Mouse (Mus musculus): ENCODE data around the gene Ranbp3. TPM values are rescaled to one million over a fixed set of nuclear protein-coding genes. Genes with fewer than 3 reads are reported as not detected.

Gene Ranbp3
- 137 and 142 TPM in 2 replicates for polyA plus RNA-seq (2012; rRNA removed)

GRCm38 (mm10) chr17:56672941-56673646 lies at the start of gene Ranbp3:
Gene Ranbp3 (plus strand): TSS chr17:56673294.

GRCm38 (mm10) chr17:56626754-56627470 lies 46.2 kb upstream of the Ranbp3 start, which contains the start of gene Lonp1:
Gene Lonp1 (minus strand): TSS chr17:56626887.

GRCm38 (mm10) chr17:56627530-56628277 lies 45.4 kb upstream of the Ranbp3 start, which contains the start of gene Catsperd:
Gene Catsperd (plus strand): TSS chr17:56628143.

GRCm38 (mm10) chr17:56717363-56718058 lies 44.4 kb downstream of the Ranbp3 start, which contains the start of the genes Ndufa11 and Vmac:
Gene Ndufa11 (plus strand): TSS chr17:56717767.
Gene Vmac (minus strand): TSS chr17:56718022.

GRCm38 (mm10) chr17:56757416-56758123 lies 84.5 kb downstream of the Ranbp3 start, which contains the start of gene Nrtn:
Gene Nrtn (minus strand): TSS chr17:56757530.

Other genes starting within 250 kb of the Ranbp3 start
- gene Ptprs, start 196.8 kb upstream of the Ranbp3 start, polyA plus RNA-seq (2012; rRNA removed), result 949 and 1,105 TPM in 2 replicates
- gene Znrf4, start 160.9 kb upstream of the Ranbp3 start, polyA plus RNA-seq (2012; rRNA removed), result not detected in 2 replicates
- 2.2 and 2.3 TPM in 2 replicates for gene Gm20219, start 118.9 kb upstream of the Ranbp3 start, polyA plus RNA-seq (2012; rRNA removed)
- gene Safb2, start 88.7 kb upstream of the Ranbp3 start, polyA plus RNA-seq (2012; rRNA removed), result 70.2 and 80.7 TPM in 2 replicates
- gene Safb, start 88.5 kb upstream of the Ranbp3 start, polyA plus RNA-seq (2012; rRNA removed), result 111 and 125 TPM in 2 replicates
- 107 and 117 TPM in 2 replicates for gene 2410015M20Rik, start 63.5 kb upstream of the Ranbp3 start, polyA plus RNA-seq (2012; rRNA removed)
- gene Rpl36, start 59.9 kb upstream of the Ranbp3 start, polyA plus RNA-seq (2012; rRNA removed), result 1,742 and 1,826 TPM in 2 replicates
- 73.6 and 76.2 TPM in 2 replicates for gene Lonp1, start 46.4 kb upstream of the Ranbp3 start, polyA plus RNA-seq (2012; rRNA removed)
- 3.9 and 4.6 TPM in 2 replicates for gene Catsperd, start 45.2 kb upstream of the Ranbp3 start, polyA plus RNA-seq (2012; rRNA removed)
- gene Ndufa11, start 44.5 kb downstream of the Ranbp3 start, polyA plus RNA-seq (2012; rRNA removed), result 297 and 335 TPM in 2 replicates
- gene Vmac, start 44.7 kb downstream of the Ranbp3 start, polyA plus RNA-seq (2012; rRNA removed), result 16.2 and 17.9 TPM in 2 replicates
- gene Nrtn, start 84.2 kb downstream of the Ranbp3 start, polyA plus RNA-seq (2012; rRNA removed), result 4.3 and 4.5 TPM in 2 replicates
- 192 and 196 TPM in 2 replicates for gene Dus3l, start 91.5 kb downstream of the Ranbp3 start, polyA plus RNA-seq (2012; rRNA removed)
- gene Prr22, start 97.0 kb downstream of the Ranbp3 start, polyA plus RNA-seq (2012; rRNA removed), result 2.1 and 2.4 TPM in 2 replicates
- gene Rfx2, start 157.7 kb downstream of the Ranbp3 start, polyA plus RNA-seq (2012; rRNA removed), result 3.2 and 3.9 TPM in 2 replicates
- 0.01 and 0.04 TPM in 2 replicates for gene Acsbg2, start 201.2 kb downstream of the Ranbp3 start, polyA plus RNA-seq (2012; rRNA removed)
- gene 1700061G19Rik, start 202.2 kb downstream of the Ranbp3 start, polyA plus RNA-seq (2012; rRNA removed), result 0.08 TPM in 2 replicates

All from central nervous system, embryonic 18 days (tissue).